Mouse (Mus musculus): ENCODE measurements at regions not wholly inside any gene's neighbourhood (a gene's known extent, or its start where the extent isn't known, plus 50 kb on each side); places are given as distances from the start of the nearest gene placed in this dataset.

DNA sequence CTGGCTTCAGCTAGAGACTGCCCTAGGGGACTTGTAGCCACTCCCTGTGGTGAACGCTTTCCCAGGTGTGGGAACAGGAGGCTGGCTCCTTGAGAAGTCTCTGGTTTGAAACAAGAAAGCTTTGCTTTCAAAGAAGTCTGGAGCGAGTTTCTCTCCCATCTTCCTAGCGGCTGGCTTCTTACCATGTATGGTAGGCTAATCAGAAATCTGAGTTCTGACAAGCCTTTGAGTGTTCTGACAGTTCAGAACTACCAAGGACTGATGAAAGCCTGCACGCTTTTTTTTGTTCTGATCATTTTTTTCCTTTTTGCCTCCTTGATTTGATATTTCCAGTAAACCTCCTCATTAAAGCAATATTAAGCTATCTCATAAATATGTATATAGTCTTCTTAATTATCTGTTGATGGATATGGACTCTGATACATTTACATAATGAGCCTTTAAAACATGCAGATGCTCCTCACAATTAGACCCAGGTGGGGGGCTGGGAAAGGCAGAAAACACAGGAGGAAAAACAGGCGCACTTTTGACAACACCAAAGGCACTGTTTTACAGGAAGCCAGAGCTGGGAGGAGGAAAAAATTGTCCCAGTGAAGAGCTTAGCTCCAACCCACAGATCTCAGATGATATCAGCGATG, 95.7 kb upstream of the Plxnc1 start:
- Histone ChIP-seq H3K27me3 (ENCODE audit: insufficient read depth, poor library complexity, severe bottlenecking) (no peaks in the 10 kb centered on the region), H3K9me3 (no peaks in the 10 kb centered on the region), H3K27ac (no peak overlapping the region), H3K36me3 (no peaks in the 10 kb centered on the region), H3K4me1 (peaks cover 7% of the 10 kb centered on the region; the same call in 1 of the 2 replicates), H3K4me3 (no peak overlapping the region)
- no peak for DNase-seq (ENCODE audit: low spot score)
- 64% methylated on average over 6 of the region's 6 CpGs for WGBS

DNA sequence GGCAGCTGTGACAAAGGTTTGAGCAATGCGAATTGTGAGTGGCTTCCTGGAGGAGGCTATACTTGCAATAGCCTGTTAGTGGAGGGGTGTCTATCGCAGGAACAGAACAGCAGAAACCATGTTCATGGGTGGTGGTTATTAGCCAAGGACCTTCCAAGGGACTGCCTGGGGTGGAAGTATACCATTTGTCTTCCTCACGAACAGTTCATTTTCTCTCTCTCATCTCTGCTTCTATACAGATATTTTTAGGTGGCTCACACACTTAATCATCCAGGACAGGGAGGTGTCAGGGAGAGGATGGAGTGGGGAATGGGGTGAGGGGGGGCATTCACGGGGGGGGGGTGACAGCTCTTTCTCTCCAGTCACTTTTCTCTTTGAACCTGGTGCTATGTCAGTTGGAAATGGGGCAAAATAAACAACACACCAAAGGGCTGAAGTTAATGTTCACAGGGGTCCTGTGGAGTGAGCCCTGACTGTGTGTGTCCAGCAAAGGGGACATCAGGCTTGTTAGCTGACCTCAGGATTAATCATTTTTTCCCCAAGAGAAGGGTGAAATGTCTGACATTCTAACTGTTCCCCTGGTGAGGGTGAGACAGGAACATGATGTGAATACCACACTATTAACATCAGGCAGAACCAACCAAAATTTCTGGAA, 91.5 kb upstream of the Plxnc1 start:
- Histone ChIP-seq H3K27me3 (ENCODE audit: insufficient read depth, poor library complexity, severe bottlenecking) (no peaks in the 10 kb centered on the region), H3K27ac (no peak overlapping the region), H3K36me3 (no peaks in the 10 kb centered on the region), H3K4me3 (no peak overlapping the region), H3K9me3 (no peaks in the 10 kb centered on the region), H3K4me1 (no peaks in the 10 kb centered on the region)
- 68% methylated on average over 4 of the region's 4 CpGs for WGBS
- DNase-seq (ENCODE audit: low spot score) = no peak

DNA sequence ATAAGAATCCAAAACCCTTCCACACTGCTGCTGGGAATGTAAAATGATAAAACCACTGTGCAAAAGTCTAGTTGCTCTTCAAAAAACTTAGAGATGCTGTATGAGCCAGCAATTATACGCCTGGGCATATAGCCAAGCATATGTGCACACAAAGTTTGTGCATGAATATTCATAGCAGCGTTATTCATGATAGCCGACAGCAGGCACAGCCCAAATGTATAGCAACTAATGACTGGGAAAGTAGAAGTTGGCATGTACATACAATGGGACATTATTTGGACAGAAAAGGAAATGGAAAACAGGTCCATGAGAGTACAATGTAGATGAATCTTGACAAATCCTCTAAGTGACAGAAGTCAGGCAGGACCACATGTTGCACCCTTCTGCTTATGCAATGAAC, 90.7 kb upstream of the Plxnc1 start:
- Histone ChIP-seq H3K4me3 (no peak overlapping the region), H3K36me3 (no peaks in the 10 kb centered on the region), H3K4me1 (no peaks in the 10 kb centered on the region), H3K9me3 (no peaks in the 10 kb centered on the region), H3K27ac (no peak overlapping the region), H3K27me3 (ENCODE audit: insufficient read depth, poor library complexity, severe bottlenecking) (no peaks in the 10 kb centered on the region)
- WGBS = 88% methylated on average over 3 of the region's 3 CpGs
- DNase-seq (ENCODE audit: low spot score) = no peak

GRCm38 (mm10) chr10:95034566-95034965, 89.9 kb upstream of the Plxnc1 start:
- WGBS = 85% methylated on average over 5 of the region's 5 CpGs
- Histone ChIP-seq H3K4me3 (no peak overlapping the region), H3K9me3 (no peaks in the 10 kb centered on the region), H3K27ac (no peak overlapping the region), H3K36me3 (no peaks in the 10 kb centered on the region), H3K4me1 (no peaks in the 10 kb centered on the region), H3K27me3 (ENCODE audit: insufficient read depth, poor library complexity, severe bottlenecking) (no peaks in the 10 kb centered on the region)
- no peak for DNase-seq (ENCODE audit: low spot score)

DNA sequence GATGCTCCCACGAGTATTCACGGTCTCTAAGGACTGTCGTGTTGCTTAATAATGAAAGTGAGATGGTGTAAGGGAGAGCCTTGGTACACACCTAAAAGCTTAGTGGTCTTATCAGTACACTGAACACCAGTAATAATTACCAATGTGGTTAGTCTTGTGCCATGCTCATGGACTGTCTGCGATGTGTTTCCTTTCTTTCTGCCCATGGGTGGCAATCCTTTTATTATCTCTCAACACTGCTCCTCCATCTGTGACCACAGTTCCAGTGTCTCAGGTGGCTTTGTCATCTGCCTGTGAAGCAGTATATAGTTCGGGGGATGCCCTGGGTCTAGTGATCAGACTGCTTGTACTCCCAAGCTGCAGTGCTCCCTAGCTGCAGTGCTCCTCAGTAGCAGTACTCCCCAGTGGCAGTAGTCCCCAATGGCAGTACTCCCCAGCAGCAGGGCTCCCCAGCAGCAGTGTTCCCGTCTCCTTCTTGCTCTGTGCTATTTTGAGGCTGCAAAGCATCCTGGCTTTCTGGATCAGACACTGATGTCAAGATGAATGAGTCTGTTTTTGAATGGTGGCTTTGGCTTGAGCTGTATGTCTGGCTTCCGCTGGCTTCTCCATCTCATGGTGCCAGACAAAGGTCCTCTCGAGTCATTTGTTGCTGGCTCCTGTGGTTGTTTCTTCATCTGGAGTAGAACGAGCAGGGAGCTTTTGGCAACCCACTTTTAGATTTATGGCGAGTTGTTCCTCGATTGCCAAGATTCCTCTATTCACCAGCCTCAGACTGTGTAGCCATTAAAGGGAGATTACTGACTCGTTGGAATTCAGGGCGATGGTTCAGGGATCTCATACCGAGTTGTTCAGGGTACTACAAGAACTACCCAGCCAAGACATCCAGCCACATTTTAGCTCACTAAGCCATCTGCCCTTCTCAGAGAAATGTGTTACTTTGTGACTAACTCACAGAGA, 88.4 kb upstream of the Plxnc1 start:
- Histone ChIP-seq H3K4me1 (no peaks in the 10 kb centered on the region), H3K36me3 (no peaks in the 10 kb centered on the region), H3K4me3 (no peak overlapping the region), H3K27ac (no peak overlapping the region), H3K27me3 (ENCODE audit: insufficient read depth, poor library complexity, severe bottlenecking) (0 out of 2 replicates have a peak, but pooled peaks cover 4% of the 10 kb centered on the region), H3K9me3 (no peaks in the 10 kb centered on the region)
- DNase-seq (ENCODE audit: low spot score) = no peak
- 80% methylated on average over 14 of the region's 14 CpGs for WGBS

DNA sequence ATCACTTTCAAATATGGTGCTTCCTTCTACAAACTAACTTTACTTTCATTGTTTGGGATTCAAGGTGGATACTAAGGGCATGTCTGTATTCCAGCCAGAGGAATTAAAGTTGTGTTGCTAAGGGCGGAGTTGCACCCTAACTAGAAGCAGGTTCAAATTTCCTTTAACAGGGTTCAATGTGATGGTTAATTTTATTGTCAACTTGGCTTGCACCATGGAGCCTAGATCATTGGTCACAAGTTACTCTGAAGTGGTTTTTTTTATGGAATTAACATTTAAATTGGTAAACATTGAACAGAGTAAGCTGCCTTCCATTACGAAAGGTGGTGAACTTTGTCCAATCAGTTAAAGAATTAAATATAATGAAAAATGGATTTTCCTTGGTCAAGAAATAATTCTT, 86.7 kb upstream of the Plxnc1 start:
- 87% methylated on average over 2 of the region's 2 CpGs for WGBS
- H3K27ac ChIP-seq = no peak overlapping the region
- no peaks in the 10 kb centered on the region for H3K4me1 ChIP-seq

GRCm38 (mm10) chr10:95030801-95031200, 86.2 kb upstream of the Plxnc1 start:
- no peaks in the 10 kb centered on the region for H3K36me3 ChIP-seq
- no peak overlapping the region for H3K27ac ChIP-seq
- H3K27me3 ChIP-seq (ENCODE audit: insufficient read depth, poor library complexity, severe bottlenecking) = 0 out of 2 replicates have a peak, but pooled peaks cover 4% of the 10 kb centered on the region
- H3K4me3 ChIP-seq = no peak overlapping the region
- WGBS = 75% methylated on average over 5 of the region's 5 CpGs
- H3K9me3 ChIP-seq = no peaks in the 10 kb centered on the region
- DNase-seq (ENCODE audit: low spot score) = no peak
- H3K4me1 ChIP-seq = no peaks in the 10 kb centered on the region

More for the DNA sequence above, 86.7 kb upstream of the Plxnc1 start:
- Histone ChIP-seq H3K27me3 (ENCODE audit: insufficient read depth, poor library complexity, severe bottlenecking) (0 out of 2 replicates have a peak, but pooled peaks cover 4% of the 10 kb centered on the region), H3K36me3 (no peaks in the 10 kb centered on the region), H3K4me3 (no peak overlapping the region), H3K9me3 (no peaks in the 10 kb centered on the region)
- DNase-seq (ENCODE audit: low spot score) = no peak

DNA sequence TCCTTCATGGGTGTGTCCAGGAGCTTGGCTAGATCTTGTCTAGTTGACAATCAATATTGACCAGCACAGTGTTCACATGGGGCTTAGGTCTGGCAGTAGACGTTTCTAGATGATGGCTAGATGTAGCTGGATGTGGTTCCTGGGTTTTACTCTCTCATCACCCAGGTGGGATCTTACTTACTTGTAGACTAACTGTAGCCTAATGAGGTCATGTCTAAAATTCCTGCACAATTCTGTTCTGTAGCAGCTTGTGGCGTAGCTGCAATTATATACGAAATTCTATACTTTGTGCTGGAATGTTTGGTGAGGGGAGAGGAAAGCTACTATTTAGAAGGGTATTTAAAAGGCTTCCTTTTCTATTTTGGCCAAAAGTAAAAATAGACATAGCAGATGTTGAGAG, 84.9 kb upstream of the Plxnc1 start:
- 77% methylated on average over 3 of the region's 3 CpGs for WGBS
- no peak for DNase-seq (ENCODE audit: low spot score)
- H3K4me3 ChIP-seq = no peak overlapping the region

GRCm38 (mm10) chr10:95025569-95026327, 81.1 kb upstream of the Plxnc1 start:
- no peak overlapping the region for H3K27ac ChIP-seq
- H3K9me3 ChIP-seq = no peaks in the 10 kb centered on the region
- no peaks in the 10 kb centered on the region for H3K36me3 ChIP-seq
- H3K4me3 ChIP-seq = no peak overlapping the region
- peaks cover 2% of the 10 kb centered on the region; the same call in 1 of the 2 replicates for H3K4me1 ChIP-seq
- WGBS = 90% methylated on average over 12 of the region's 12 CpGs
- DNase-seq (ENCODE audit: low spot score) = no peak
- H3K27me3 ChIP-seq (ENCODE audit: insufficient read depth, poor library complexity, severe bottlenecking) = 0 out of 2 replicates have a peak, but pooled peaks cover 4% of the 10 kb centered on the region

More for the DNA sequence above, 84.9 kb upstream of the Plxnc1 start:
- no peak overlapping the region for H3K27ac ChIP-seq
- H3K36me3 ChIP-seq = no peaks in the 10 kb centered on the region
- 0 out of 2 replicates have a peak, but pooled peaks cover 4% of the 10 kb centered on the region for H3K27me3 ChIP-seq (ENCODE audit: insufficient read depth, poor library complexity, severe bottlenecking)
- H3K9me3 ChIP-seq = no peaks in the 10 kb centered on the region
- peaks cover under 1% of the 10 kb centered on the region; the same call in 1 of the 2 replicates for H3K4me1 ChIP-seq

- peaks cover 2% of the 10 kb centered on the region; the same call in 1 of the 2 replicates for H3K4me1 ChIP-seq
- no peak overlapping the region for H3K27ac ChIP-seq
- no peaks in the 10 kb centered on the region for H3K9me3 ChIP-seq
- no peak for DNase-seq (ENCODE audit: low spot score)
- H3K4me3 ChIP-seq = no peak overlapping the region
- H3K27me3 ChIP-seq (ENCODE audit: insufficient read depth, poor library complexity, severe bottlenecking) = no peaks in the 10 kb centered on the region
- WGBS = 76% methylated on average over 1 of the region's 1 CpGs
- H3K36me3 ChIP-seq = no peaks in the 10 kb centered on the region
Measured at GRCm38 (mm10) chr10:95021209-95021608, 76.6 kb upstream of the Plxnc1 start.

DNA sequence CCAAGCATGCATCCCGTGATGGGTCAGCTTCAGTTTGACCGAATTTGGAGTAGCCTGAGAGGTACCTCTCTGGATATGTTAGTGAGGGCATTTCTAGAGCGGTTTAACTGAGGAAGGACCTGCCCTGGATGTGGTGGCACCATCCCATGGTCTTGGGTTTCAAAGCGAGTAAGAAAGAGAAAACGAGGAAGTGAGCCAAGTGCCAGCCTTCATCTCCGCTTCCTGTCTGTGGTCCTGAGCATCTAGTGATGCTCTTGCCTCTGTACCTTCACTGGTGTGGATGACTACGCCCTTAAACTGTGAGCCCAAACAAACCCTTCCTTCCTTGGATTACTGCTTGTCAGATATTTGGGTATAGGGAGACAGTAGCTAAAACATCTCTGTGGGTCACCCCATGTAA, 72.3 kb upstream of the Plxnc1 start:
- Histone ChIP-seq H3K36me3 (no peaks in the 10 kb centered on the region), H3K9me3 (no peaks in the 10 kb centered on the region), H3K27ac (no peak overlapping the region), H3K4me3 (no peak overlapping the region), H3K27me3 (ENCODE audit: insufficient read depth, poor library complexity, severe bottlenecking) (no peaks in the 10 kb centered on the region), H3K4me1 (peaks cover 8% of the 10 kb centered on the region)
- WGBS = 89% methylated on average over 7 of the region's 7 CpGs
- DNase-seq (ENCODE audit: low spot score) = no peak

DNA sequence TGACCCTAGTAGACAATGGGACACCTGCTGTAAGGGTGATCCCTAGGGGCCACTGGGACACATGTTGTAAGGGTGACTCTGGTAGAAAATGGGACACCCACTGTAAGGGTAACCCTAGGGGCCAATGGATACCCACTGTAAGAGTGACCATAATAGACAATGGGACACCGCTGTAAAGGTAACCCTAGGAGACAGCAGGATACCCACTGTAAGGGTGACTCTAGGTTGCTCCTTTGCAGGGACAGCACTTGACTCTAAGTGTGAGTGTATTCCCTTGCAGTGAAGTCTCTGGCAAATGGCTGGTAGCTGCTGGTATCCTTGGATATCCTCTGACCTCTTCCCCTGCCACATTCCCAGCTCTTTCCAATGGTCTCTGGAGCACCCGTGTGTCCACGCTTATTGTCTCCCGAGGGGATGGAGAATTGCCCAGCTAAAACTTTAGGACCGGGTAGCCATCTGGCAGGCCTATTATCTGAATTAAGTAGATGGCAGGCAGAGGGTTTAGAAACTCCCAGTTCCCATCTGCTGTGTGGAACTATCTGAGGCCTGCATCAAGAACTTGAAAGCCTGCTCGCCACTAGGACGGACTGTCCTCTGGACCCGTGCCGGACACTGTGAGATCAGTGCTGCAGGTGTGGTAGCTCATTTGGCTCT, 70.8 kb upstream of the Plxnc1 start:
- no peak overlapping the region for H3K4me3 ChIP-seq
- WGBS = 94% methylated on average over 9 of the region's 9 CpGs

More for the DNA sequence above, 70.8 kb upstream of the Plxnc1 start:
- H3K36me3 ChIP-seq = no peaks in the 10 kb centered on the region
- DNase-seq (ENCODE audit: low spot score) = no peak
- peaks cover 8% of the 10 kb centered on the region for H3K4me1 ChIP-seq
- no peaks in the 10 kb centered on the region for H3K9me3 ChIP-seq
- H3K27ac ChIP-seq = no peak overlapping the region
- no peaks in the 10 kb centered on the region for H3K27me3 ChIP-seq (ENCODE audit: insufficient read depth, poor library complexity, severe bottlenecking)
